Mouse (Mus musculus): ENCODE data around the gene Actrt2. TPM values are rescaled to one million over a fixed set of nuclear protein-coding genes. Genes with fewer than 3 reads are reported as not detected.

Gene Actrt2
- polyA plus RNA-seq, 1 experiment from 2014 or later: not detected

DNA sequence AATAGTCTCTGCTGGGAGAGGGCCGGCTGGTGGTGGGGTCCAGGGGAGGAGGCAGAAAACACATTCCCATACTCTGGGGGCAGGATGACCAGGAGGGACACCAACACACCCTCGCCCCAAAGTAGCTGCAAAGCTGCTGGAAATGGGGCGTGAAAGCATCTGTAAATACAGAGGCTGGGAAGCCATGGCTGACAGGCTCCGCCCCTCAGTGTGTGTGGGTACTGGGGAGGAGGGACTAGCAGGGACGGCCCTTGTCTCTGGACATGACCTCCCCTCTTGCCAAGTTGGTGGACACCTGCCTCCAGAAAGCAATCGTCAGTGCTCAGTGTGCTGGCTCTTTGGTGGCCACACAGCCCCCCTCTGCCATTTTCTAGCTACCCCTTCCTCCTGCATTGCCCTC, 34.5 kb upstream of the Actrt2 start:
- H3K36me3 ChIP-seq: no peaks in the 10 kb centered on the region
- H3K4me2 ChIP-seq: no peak overlapping the region
- H3K27ac ChIP-seq: peak overlapping the region; percentile 85
- no peaks in the 10 kb centered on the region for H3K9me3 ChIP-seq
- ATAC-seq (ENCODE audit: insufficient number of reproducible peaks, insufficient read depth, low FRiP score, low TSS enrichment, low read depth): no peak
- no peak overlapping the region for H3K9ac ChIP-seq (replicated peaks)
- peaks cover 4% of the 10 kb centered on the region; the same call in 1 of the 2 replicates for H3K27me3 ChIP-seq
- H3K4me1 ChIP-seq (replicated peaks): peaks cover 92% of the 10 kb centered on the region
- 67% methylated on average over 6 of the region's 6 CpGs for WGBS
- H3K4me3 ChIP-seq (replicated peaks): no peak overlapping the region

DNA sequence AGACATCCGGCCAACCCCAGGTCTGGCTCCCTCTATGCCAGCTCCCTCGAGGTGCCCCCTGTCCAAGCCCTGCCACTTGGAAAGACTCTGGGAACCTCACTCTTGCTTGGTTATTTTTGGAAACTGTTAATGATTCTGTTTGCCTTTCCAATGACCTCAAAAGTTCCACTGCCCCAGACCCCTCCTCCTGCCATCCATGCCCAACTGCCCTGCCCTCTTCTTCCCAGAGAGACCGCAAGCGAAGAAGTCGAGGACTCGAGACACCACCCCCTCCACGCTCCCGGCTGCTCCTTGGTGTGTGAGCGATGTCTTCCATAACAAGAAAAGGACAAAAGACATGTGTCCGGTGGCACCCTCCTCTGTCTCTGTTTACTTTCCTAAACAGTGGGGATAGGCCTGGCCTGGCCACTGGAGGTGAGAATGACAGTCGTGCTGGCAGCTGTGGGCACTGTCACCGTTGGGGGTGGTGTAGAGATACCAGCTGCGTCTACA, 33.3 kb upstream of the Actrt2 start:
- 92% methylated on average over 13 of the region's 13 CpGs for WGBS

GRCm38 (mm10) chr4:154700436-154700835, 32.8 kb upstream of the Actrt2 start:
- 87% methylated on average over 6 of the region's 6 CpGs for WGBS

More for the DNA sequence above, 33.3 kb upstream of the Actrt2 start:
- no peak overlapping the region for H3K9ac ChIP-seq (replicated peaks)
- H3K4me2 ChIP-seq: no peak overlapping the region
- no peaks in the 10 kb centered on the region for H3K27me3 ChIP-seq
- H3K27ac ChIP-seq: peak overlapping the region; percentile 66; the same call in 1 of the 2 replicates
- H3K36me3 ChIP-seq: no peaks in the 10 kb centered on the region
- H3K9me3 ChIP-seq: no peaks in the 10 kb centered on the region
- H3K4me1 ChIP-seq (replicated peaks): peaks cover 93% of the 10 kb centered on the region
- no peak overlapping the region for H3K4me3 ChIP-seq (replicated peaks)
- ATAC-seq (ENCODE audit: insufficient number of reproducible peaks, insufficient read depth, low FRiP score, low TSS enrichment, low read depth): no peak

GRCm38 (mm10) chr4:154699236-154699635, 31.6 kb upstream of the Actrt2 start:
- Histone ChIP-seq H3K27ac (no peak overlapping the region), H3K27me3 (no peaks in the 10 kb centered on the region), H3K4me3 (replicated peaks) (no peak overlapping the region), H3K4me1 (replicated peaks) (peaks cover 85% of the 10 kb centered on the region), H3K9ac (replicated peaks) (no peak overlapping the region), H3K36me3 (no peaks in the 10 kb centered on the region), H3K9me3 (no peaks in the 10 kb centered on the region), H3K4me2 (no peak overlapping the region)
- 85% methylated on average over 8 of the region's 8 CpGs for WGBS
- no peak for ATAC-seq (ENCODE audit: insufficient number of reproducible peaks, insufficient read depth, low FRiP score, low TSS enrichment, low read depth)

More at GRCm38 (mm10) chr4:154700436-154700835, 32.8 kb upstream of the Actrt2 start:
- ATAC-seq (ENCODE audit: insufficient number of reproducible peaks, insufficient read depth, low FRiP score, low TSS enrichment, low read depth): no peak
- no peaks in the 10 kb centered on the region for H3K9me3 ChIP-seq
- H3K4me3 ChIP-seq (replicated peaks): no peak overlapping the region
- H3K4me1 ChIP-seq (replicated peaks): peaks cover 88% of the 10 kb centered on the region
- no peak overlapping the region for H3K9ac ChIP-seq (replicated peaks)
- peak overlapping the region; percentile 66; the same call in 1 of the 2 replicates for H3K27ac ChIP-seq
- H3K4me2 ChIP-seq: no peak overlapping the region
- H3K36me3 ChIP-seq: no peaks in the 10 kb centered on the region
- H3K27me3 ChIP-seq: no peaks in the 10 kb centered on the region

GRCm38 (mm10) chr4:154698631-154699030, 31.0 kb upstream of the Actrt2 start:
- WGBS: 97% methylated on average over 1 of the region's 1 CpGs
- peak overlapping the region; percentile 89 for H3K27ac ChIP-seq

DNA sequence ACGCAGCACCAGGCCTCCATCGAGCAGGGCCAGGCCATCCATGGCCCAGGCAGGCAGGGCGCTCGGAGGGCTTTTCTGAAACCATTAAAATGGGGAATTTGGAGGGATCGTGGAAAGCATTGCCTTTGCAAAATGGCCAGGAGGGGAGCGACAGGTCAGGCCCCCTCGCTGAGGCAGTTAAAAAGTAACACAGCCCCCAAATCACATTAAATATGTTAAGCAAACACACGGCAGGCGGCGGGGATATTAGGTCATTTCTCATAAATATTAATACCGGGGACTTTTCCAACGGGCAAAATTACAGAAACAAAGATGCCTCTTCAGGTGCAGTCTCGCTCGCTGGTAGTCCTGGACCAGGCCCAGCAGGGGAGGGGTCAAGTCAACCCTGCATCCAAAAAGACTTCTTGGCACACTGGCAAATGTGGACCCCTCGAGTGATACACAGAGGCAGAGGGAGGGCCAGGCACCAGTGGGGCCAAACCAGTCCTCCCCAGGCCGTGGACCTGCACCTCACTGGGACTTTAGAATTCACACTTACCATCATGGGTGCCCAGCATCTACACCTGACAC, 30.4 kb upstream of the Actrt2 start:
- WGBS: 51% methylated on average over 16 of the region's 16 CpGs
- Histone ChIP-seq H3K4me2 (no peak overlapping the region), H3K27ac (peak overlapping the region; percentile 89), H3K9ac (replicated peaks) (no peak overlapping the region), H3K9me3 (no peaks in the 10 kb centered on the region), H3K27me3 (no peaks in the 10 kb centered on the region), H3K4me1 (replicated peaks) (peaks cover 85% of the 10 kb centered on the region), H3K36me3 (no peaks in the 10 kb centered on the region), H3K4me3 (replicated peaks) (no peak overlapping the region)
- ATAC-seq (ENCODE audit: insufficient number of reproducible peaks, insufficient read depth, low FRiP score, low TSS enrichment, low read depth): 0 out of 2 replicates have a peak, but pooled peaks have one; percentile 23

More at GRCm38 (mm10) chr4:154698631-154699030, 31.0 kb upstream of the Actrt2 start:
- Histone ChIP-seq H3K4me3 (replicated peaks) (no peak overlapping the region), H3K36me3 (no peaks in the 10 kb centered on the region), H3K4me2 (no peak overlapping the region), H3K9me3 (no peaks in the 10 kb centered on the region), H3K4me1 (replicated peaks) (peaks cover 85% of the 10 kb centered on the region), H3K27me3 (no peaks in the 10 kb centered on the region), H3K9ac (replicated peaks) (no peak overlapping the region)
- no peak for ATAC-seq (ENCODE audit: insufficient number of reproducible peaks, insufficient read depth, low FRiP score, low TSS enrichment, low read depth)

DNA sequence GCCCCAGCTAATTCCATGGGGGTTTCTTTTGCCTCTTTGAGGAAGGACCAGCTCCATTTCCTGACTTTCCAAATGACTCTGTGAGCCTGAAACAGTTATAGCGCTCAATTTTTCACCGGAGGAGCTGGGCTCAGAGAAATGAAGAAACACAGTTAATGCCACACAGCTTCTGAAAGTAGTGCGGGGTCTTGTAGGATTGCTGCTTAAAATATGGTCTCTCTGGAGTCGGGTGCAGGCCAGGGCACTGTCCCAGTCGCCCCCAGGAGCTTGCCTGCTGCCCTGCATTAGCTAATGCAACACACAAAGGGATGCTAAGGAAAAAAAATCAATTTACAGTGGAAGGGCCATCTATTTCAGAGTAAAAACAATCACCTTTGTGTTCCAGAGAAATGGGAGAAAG, 29.8 kb upstream of the Actrt2 start:
- no peak overlapping the region for H3K4me3 ChIP-seq (replicated peaks)
- H3K4me1 ChIP-seq (replicated peaks): peaks cover 85% of the 10 kb centered on the region
- no peak overlapping the region for H3K9ac ChIP-seq (replicated peaks)
- peak overlapping the region; percentile 89 for H3K27ac ChIP-seq
- H3K9me3 ChIP-seq: no peaks in the 10 kb centered on the region
- no peak for ATAC-seq (ENCODE audit: insufficient number of reproducible peaks, insufficient read depth, low FRiP score, low TSS enrichment, low read depth)
- no peaks in the 10 kb centered on the region for H3K36me3 ChIP-seq
- no peaks in the 10 kb centered on the region for H3K27me3 ChIP-seq
- H3K4me2 ChIP-seq: no peak overlapping the region
- WGBS: 73% methylated on average over 5 of the region's 5 CpGs

DNA sequence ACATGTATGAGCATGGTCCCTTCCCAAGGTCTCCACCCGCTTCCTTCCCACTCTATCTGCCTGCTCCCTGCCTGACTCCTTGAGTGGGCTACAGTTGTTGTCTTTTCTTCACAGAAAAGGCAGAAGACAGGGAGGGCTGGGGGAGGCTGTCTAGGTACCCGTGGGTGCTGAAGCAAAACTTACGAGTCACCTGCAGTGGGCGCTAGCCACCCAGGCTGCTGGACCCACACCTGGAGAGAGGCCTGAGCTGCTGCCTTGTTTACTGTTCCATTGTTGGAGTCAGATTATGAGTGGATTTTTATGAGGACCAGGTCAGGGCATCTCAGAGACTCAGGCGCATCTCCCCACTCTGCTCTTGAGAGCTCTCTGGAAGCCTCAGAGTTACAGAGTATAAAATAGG, 28.9 kb upstream of the Actrt2 start:
- peaks cover 79% of the 10 kb centered on the region for H3K4me1 ChIP-seq (replicated peaks)
- no peaks in the 10 kb centered on the region for H3K36me3 ChIP-seq
- H3K9ac ChIP-seq (replicated peaks): no peak overlapping the region
- H3K27me3 ChIP-seq: no peaks in the 10 kb centered on the region
- WGBS: 70% methylated on average over 5 of the region's 5 CpGs
- no peak overlapping the region for H3K4me3 ChIP-seq (replicated peaks)
- no peak overlapping the region for H3K4me2 ChIP-seq
- no peaks in the 10 kb centered on the region for H3K9me3 ChIP-seq
- ATAC-seq (ENCODE audit: insufficient number of reproducible peaks, insufficient read depth, low FRiP score, low TSS enrichment, low read depth): no peak
- peak overlapping the region; percentile 89 for H3K27ac ChIP-seq

DNA sequence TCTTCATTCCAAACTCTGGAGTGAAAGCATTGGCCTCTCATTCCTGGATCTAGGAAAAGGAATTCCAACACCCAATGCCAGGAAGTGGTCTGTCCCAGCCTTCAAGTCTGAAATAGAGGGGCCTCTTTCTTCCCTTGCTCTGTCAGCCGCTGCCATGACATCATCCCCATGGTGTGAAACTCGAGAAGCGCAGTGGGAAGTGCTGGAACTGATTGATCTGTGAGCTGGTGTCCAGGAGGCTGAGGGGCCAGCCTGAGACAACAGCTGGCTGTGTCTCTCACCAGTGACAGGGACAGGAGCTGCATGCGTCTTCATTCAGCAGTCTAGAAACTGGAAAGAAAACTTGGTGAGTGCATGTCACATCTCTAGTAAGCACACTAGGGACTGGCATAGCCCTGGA, 28.5 kb upstream of the Actrt2 start:
- Histone ChIP-seq H3K27me3 (no peaks in the 10 kb centered on the region), H3K9ac (replicated peaks) (no peak overlapping the region), H3K4me3 (replicated peaks) (no peak overlapping the region), H3K4me2 (no peak overlapping the region), H3K9me3 (no peaks in the 10 kb centered on the region), H3K4me1 (replicated peaks) (peaks cover 75% of the 10 kb centered on the region), H3K27ac (peak overlapping the region; percentile 89), H3K36me3 (no peaks in the 10 kb centered on the region)
- no peak for ATAC-seq (ENCODE audit: insufficient number of reproducible peaks, insufficient read depth, low FRiP score, low TSS enrichment, low read depth)
- 26% methylated on average over 4 of the region's 4 CpGs for WGBS

DNA sequence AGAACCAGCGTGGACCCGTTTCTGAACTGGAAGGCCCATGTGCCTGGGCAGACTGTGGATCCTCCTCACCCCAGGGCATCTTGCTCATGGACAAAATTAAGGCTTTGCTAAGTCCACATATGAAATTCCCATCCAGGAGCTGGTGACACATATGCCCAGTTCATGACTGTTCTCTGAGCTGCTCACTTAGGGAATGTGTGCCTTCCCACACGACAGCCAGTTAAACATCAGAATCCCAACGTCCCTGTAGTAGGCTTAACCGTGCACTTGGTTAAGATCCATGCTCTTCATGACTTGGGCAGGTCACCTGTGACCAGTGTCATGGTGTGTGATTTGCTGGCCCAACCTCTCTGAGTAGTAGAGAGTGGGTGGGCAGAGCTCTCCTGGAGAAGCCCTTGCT, 26.7 kb upstream of the Actrt2 start:
- Histone ChIP-seq H3K27me3 (no peaks in the 10 kb centered on the region), H3K4me3 (replicated peaks) (no peak overlapping the region), H3K4me1 (replicated peaks) (peaks cover 64% of the 10 kb centered on the region), H3K9ac (replicated peaks) (no peak overlapping the region), H3K36me3 (no peaks in the 10 kb centered on the region), H3K9me3 (no peaks in the 10 kb centered on the region), H3K4me2 (no peak overlapping the region), H3K27ac (peak overlapping the region; percentile 92)
- ATAC-seq (ENCODE audit: insufficient number of reproducible peaks, insufficient read depth, low FRiP score, low TSS enrichment, low read depth): no peak
- 85% methylated on average over 5 of the region's 5 CpGs for WGBS

DNA sequence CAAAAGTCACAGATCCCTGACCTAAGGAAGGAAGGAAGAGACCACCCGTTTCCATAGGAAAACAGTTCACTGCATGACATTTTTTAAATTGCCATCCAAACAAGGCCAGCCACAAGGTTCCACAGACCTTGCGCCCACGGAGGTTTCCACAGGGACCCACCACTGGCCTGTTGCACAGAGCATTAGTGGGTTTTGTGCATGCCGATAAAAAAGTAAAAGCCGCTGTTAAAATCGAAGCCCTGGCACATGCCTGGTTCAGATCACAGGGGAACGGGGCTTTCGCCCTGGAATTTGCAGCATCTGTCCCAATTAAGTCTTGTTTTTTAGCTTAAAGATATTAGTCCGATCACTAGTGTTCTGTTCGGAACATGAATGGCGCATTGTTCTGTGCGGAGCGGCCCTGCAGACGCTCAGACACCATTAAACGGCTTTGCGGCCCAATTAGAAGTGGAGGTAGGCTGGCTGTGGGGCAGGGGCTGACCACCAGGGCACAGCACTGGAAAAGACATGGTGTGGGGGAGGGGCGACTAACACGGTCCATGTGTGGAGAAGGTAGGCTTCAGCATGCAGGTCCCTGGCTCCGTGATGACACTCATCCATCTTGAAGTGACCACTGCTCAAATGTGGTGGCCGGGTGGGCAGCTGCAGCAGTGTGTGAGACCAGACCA, 25.8 kb upstream of the Actrt2 start:
- H3K4me1 ChIP-seq (replicated peaks): peaks cover 55% of the 10 kb centered on the region
- H3K9me3 ChIP-seq: no peaks in the 10 kb centered on the region
- H3K36me3 ChIP-seq: no peaks in the 10 kb centered on the region
- whole genome bisulfite sequencing: 17% methylated on average over 20 of the region's 20 CpGs
- H3K9ac ChIP-seq (replicated peaks): no peak overlapping the region; the same call in 1 of the 2 replicates
- H3K4me3 ChIP-seq (replicated peaks): no peak overlapping the region
- H3K27ac ChIP-seq: peak overlapping the region; percentile 92
- H3K27me3 ChIP-seq: no peaks in the 10 kb centered on the region
- H3K4me2 ChIP-seq: peak overlapping the region; percentile 5
- peak; percentile 79 for ATAC-seq (ENCODE audit: insufficient number of reproducible peaks, insufficient read depth, low FRiP score, low TSS enrichment, low read depth)

Measured in limb, embryonic 12.5 days (tissue).